Mouse (Mus musculus): Measurements from ENCODE around the gene Cs. TPM values are rescaled to one million over a fixed set of nuclear protein-coding genes. Genes with fewer than 3 reads are reported as not detected.
"Not testable (repeated sequence)": the region's sequence is repeated elsewhere in the genome, so short reads cannot be mapped to it uniquely, and the experiment has no call there.

Cs gene
- polyA plus RNA-seq, 1 experiment from 2014 or later = 271 TPM

DNA sequence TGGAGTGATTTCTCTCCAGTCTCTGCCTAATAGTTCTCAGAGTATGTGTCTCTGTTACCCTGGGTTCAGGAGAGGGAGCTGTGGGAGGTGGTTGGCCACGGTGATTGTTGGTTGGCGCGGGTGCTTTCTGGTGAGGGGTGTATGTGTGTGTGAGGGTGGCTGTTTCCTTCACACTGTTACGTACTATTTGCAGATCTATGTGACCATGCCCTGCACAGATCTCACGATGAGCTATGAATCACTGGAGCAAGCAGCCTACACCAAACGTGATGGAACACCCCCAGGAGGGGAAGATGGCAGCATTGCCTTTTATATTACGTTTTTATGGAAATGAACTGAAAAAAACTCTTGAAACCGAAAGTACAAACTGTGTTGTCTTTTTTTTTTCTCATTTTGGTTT lies 10.7 kb upstream of the Cs start:
- Histone ChIP-seq H3K4me1 (replicated peaks; ENCODE audit: control insufficient read depth, insufficient read depth, low read length) (peaks cover 15% of the 10 kb centered on the region), H3K36me3 (replicated peaks; ENCODE audit: control insufficient read depth, insufficient read depth) (peaks cover 42% of the 10 kb centered on the region), H3K4me3 (replicated peaks; ENCODE audit: low read length) (no peak overlapping the region), H3K4me2 (replicated peaks) (no peak overlapping the region), H3K9ac (no peak overlapping the region), H3K27me3 (ENCODE audit: control insufficient read depth, insufficient read depth, low read length) (no peaks in the 10 kb centered on the region), H3K27ac (no peak overlapping the region), H3K9me3 (ENCODE audit: control insufficient read depth, low read length) (no peaks in the 10 kb centered on the region)
- 95% methylated on average over 8 of the region's 8 CpGs for WGBS
- ATAC-seq (ENCODE audit: low FRiP score) (no peak), DNase-seq (ENCODE audit: low spot score) (no peak)

DNA sequence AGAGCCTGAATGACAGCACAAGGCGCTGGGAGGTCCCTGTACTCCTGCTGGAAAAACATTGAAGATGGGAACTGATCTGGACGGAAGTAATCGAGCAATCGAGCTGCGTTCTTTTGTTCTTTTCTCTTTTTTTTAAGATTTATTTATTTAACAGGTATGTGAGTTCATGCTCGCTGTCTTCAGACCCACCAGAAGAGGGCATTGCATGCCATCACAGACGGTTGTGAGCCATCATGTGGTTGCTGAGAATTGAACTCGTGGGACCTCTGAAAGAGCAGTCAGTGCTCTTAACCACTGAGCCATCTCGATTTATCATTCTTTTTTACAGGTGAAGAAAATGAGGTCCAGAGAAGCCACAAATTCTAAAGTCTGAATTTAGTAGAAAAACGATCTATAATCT lies 9.9 kb upstream of the Cs start:
- H3K36me3 ChIP-seq (replicated peaks; ENCODE audit: control insufficient read depth, insufficient read depth) = peaks cover 42% of the 10 kb centered on the region
- peaks cover 15% of the 10 kb centered on the region for H3K4me1 ChIP-seq (replicated peaks; ENCODE audit: control insufficient read depth, insufficient read depth, low read length)
- no peak overlapping the region for H3K4me3 ChIP-seq (replicated peaks; ENCODE audit: low read length)
- H3K9me3 ChIP-seq (ENCODE audit: control insufficient read depth, low read length) = no peaks in the 10 kb centered on the region
- no peak overlapping the region for H3K4me2 ChIP-seq (replicated peaks)
- no peak overlapping the region for H3K9ac ChIP-seq
- DNase-seq (ENCODE audit: low spot score) (no peak), ATAC-seq (ENCODE audit: low FRiP score) (no peak)
- no peaks in the 10 kb centered on the region for H3K27me3 ChIP-seq (ENCODE audit: control insufficient read depth, insufficient read depth, low read length)
- 90% methylated on average over 10 of the region's 10 CpGs for WGBS
- no peak overlapping the region for H3K27ac ChIP-seq

DNA sequence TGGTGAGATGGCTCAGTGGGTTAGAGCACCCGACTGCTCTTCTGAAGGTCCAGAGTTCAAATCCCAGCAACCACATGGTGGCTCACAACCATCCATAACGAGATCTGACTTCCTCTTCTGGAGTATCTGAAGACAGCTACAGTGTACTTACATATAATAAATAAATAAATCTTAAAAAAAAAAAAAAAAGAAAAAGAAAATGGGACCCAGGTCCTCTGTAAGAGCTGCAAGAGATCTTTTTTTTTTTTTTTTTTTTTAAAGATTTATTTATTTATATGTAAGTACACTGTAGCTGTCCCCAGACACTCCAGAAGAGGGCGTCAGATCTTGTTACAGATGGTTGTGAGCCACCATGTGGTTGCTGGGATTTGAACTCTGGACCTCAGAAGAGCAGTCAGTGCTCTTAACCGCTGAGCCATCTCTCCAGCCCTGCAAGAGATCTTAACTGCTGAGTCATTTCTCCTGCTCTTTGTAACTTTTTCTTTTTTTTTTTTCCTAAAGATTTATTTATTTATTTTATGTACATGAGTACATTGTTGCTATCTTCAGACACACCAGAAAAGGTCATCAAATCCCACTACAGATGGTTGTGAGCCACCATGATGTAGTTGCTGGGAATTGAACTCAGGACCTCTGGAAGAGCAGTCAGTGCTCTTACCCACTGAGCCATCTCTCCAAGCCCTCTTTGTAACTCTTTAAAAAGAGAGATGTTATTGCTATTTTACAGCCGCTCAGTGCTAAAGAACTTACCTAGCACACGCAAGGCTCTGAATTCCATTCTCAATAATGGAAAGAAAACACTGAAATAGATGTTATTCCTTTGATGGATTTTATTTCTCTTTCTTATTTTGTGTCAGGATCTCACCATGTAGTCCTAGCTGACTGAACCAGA lies 4.9 kb upstream of the Cs start:
- not testable (repeated sequence) for ATAC-seq (ENCODE audit: low FRiP score); H3K9me3 ChIP-seq (ENCODE audit: control insufficient read depth, low read length); H3K4me3 ChIP-seq (replicated peaks; ENCODE audit: low read length); H3K9ac ChIP-seq; H3K27me3 ChIP-seq (ENCODE audit: control insufficient read depth, insufficient read depth, low read length); H3K27ac ChIP-seq; H3K4me1 ChIP-seq (replicated peaks; ENCODE audit: control insufficient read depth, insufficient read depth, low read length); H3K4me2 ChIP-seq (replicated peaks); DNase-seq (ENCODE audit: low spot score)
- peaks cover 16% of the 10 kb centered on the region for H3K36me3 ChIP-seq (replicated peaks; ENCODE audit: control insufficient read depth, insufficient read depth)
- WGBS = 82% methylated on average over 5 of the region's 6 CpGs

DNA sequence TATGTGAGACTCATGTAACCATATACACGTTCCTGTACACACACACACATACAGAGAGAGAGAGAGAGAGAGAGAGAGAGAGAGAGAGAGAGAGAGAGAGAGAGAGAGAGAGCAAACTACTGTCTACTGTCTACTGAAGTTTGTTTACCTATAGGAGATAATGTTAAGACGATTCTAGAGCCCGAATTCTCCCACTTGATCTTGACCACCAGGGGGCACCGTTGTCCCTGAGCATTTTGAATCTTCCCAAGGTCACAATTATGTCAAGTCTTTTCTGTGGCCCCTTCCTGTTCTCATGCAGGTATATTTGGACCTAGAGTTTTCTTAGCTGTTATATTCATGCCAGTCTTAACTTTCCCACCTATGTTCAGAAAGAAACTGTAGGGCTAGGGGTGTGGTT lies 2.0 kb upstream of the Cs start:
- H3K4me1 ChIP-seq (replicated peaks; ENCODE audit: control insufficient read depth, insufficient read depth, low read length) = peaks cover 13% of the 10 kb centered on the region
- no peaks in the 10 kb centered on the region for H3K9me3 ChIP-seq (ENCODE audit: control insufficient read depth, low read length)
- no peak overlapping the region for H3K27ac ChIP-seq
- H3K4me3 ChIP-seq (replicated peaks; ENCODE audit: low read length) = no peak overlapping the region
- no peaks in the 10 kb centered on the region for H3K27me3 ChIP-seq (ENCODE audit: control insufficient read depth, insufficient read depth, low read length)
- H3K9ac ChIP-seq = no peak overlapping the region
- H3K4me2 ChIP-seq (replicated peaks) = no peak overlapping the region
- H3K36me3 ChIP-seq (replicated peaks; ENCODE audit: control insufficient read depth, insufficient read depth) = 0 out of 2 replicates have a peak, but pooled peaks cover 3% of the 10 kb centered on the region
- WGBS = 2% methylated on average over 4 of the region's 4 CpGs
- DNase-seq (ENCODE audit: low spot score) = peak; percentile 75
- no peak for ATAC-seq (ENCODE audit: low FRiP score)

DNA sequence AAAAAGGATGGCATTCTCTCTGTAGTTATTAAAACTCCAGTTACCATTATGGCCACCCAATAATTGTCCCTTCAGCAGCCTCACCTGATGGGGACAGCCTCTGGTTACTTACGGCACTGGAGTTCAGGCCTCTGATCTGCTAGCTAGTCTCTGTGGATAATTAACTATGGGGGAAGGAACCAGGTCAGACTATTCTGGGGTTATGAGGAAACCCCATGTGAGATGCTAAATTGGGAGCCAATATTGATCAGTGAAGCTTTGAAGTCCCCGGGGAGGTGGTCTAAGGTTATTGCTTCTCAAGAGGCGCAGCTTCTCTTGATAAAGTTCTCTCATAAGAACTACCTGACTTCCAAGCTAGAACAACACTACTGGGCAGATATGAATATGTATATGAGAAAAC lies 1.3 kb upstream of the Cs start:
- H3K27me3 ChIP-seq (ENCODE audit: control insufficient read depth, insufficient read depth, low read length) = no peaks in the 10 kb centered on the region
- H3K9me3 ChIP-seq (ENCODE audit: control insufficient read depth, low read length) = no peaks in the 10 kb centered on the region
- no peak overlapping the region for H3K27ac ChIP-seq
- H3K36me3 ChIP-seq (replicated peaks; ENCODE audit: control insufficient read depth, insufficient read depth) = 0 out of 2 replicates have a peak, but pooled peaks cover 3% of the 10 kb centered on the region
- H3K4me3 ChIP-seq (replicated peaks; ENCODE audit: low read length) = no peak overlapping the region
- 97% methylated on average over 3 of the region's 3 CpGs for WGBS
- no peak overlapping the region for H3K4me2 ChIP-seq (replicated peaks)
- DNase-seq (ENCODE audit: low spot score) (no peak), ATAC-seq (ENCODE audit: low FRiP score) (no peak)
- peaks cover 13% of the 10 kb centered on the region for H3K4me1 ChIP-seq (replicated peaks; ENCODE audit: control insufficient read depth, insufficient read depth, low read length)
- H3K9ac ChIP-seq = no peak overlapping the region

DNA sequence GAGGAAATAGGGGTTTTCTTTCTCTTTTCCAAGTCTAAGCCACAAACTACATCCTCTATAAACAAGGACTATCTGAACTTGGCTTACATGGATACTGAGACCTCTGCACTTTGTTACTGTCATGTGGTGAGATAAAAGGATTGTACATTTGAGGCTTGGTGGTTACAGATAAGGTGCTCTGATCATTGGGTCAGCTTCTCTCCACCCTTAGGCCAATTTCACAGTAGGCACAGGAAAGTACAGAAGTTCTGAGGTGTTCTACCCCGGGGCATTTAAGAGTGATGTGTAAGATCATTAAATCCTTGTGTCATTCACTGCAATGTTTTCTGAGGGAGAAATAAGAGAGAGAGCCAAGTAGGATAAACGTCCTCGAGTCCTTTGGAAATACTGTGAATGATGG lies 937 bp upstream of the Cs start:
- Histone ChIP-seq H3K27ac (no peak overlapping the region), H3K9me3 (ENCODE audit: control insufficient read depth, low read length) (no peaks in the 10 kb centered on the region), H3K4me3 (replicated peaks; ENCODE audit: low read length) (peak overlapping the region; percentile 74), H3K9ac (peak overlapping the region; percentile 52; the same call in 1 of the 2 replicates), H3K27me3 (ENCODE audit: control insufficient read depth, insufficient read depth, low read length) (no peaks in the 10 kb centered on the region), H3K4me2 (replicated peaks) (peak overlapping the region; percentile 57), H3K4me1 (replicated peaks; ENCODE audit: control insufficient read depth, insufficient read depth, low read length) (peaks cover 13% of the 10 kb centered on the region), H3K36me3 (replicated peaks; ENCODE audit: control insufficient read depth, insufficient read depth) (0 out of 2 replicates have a peak, but pooled peaks cover 3% of the 10 kb centered on the region)
- no peak for ATAC-seq (ENCODE audit: low FRiP score)
- DNase-seq (ENCODE audit: low spot score) = no peak
- WGBS = 84% methylated on average over 3 of the region's 3 CpGs

DNA sequence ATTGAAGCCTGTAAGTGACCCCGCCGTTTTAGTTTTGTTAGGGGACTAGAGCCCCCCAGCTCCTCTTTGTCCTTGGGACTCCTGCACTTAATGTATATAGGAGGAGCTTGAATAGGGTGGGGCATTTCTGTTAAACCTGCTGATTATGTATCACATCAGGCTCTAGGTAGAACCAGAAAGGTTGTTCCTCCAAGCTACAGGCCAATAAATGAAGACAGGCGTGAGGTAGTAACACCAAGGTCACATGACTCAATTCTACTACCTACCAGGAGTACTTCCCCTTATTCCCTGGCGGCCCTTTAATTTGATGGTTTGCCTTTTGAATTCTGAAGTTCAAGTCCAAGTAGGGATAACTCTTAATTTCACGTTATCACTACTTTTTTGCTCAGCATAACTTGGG lies 881 bp downstream of the Cs start:
- H3K27me3 ChIP-seq (ENCODE audit: control insufficient read depth, insufficient read depth, low read length) = no peaks in the 10 kb centered on the region
- H3K4me1 ChIP-seq (replicated peaks; ENCODE audit: control insufficient read depth, insufficient read depth, low read length) = peaks cover 13% of the 10 kb centered on the region
- no peak for DNase-seq (ENCODE audit: low spot score)
- no peaks in the 10 kb centered on the region for H3K9me3 ChIP-seq (ENCODE audit: control insufficient read depth, low read length)
- peak overlapping the region; percentile 63 for H3K4me2 ChIP-seq (replicated peaks)
- 26% methylated on average over 5 of the region's 5 CpGs for WGBS
- peak overlapping the region; percentile 87 for H3K27ac ChIP-seq
- peak overlapping the region; percentile 86 for H3K9ac ChIP-seq
- no peak for ATAC-seq (ENCODE audit: low FRiP score)
- 0 out of 2 replicates have a peak, but pooled peaks cover 3% of the 10 kb centered on the region for H3K36me3 ChIP-seq (replicated peaks; ENCODE audit: control insufficient read depth, insufficient read depth)
- peak overlapping the region; percentile 74 for H3K4me3 ChIP-seq (replicated peaks; ENCODE audit: low read length)

DNA sequence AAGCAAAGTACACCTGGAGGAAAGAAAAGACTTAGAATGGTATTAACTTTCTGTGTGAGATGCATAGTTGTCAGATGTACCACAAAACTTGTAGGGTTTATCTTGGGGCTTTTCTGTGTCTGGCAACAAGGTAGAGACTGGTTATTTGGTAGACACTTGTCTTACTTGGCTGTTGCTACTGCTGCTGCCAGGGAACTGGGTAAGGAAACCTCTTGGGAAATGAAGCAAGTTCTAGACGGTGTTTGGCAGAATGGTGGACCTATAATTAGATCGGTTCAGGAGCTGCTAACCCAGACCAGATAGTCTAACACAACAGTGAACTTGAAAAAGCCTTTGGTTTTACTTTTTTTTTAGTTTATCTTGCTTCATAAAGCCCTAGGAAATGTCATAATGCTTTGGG lies 1.4 kb downstream of the Cs start:
- Histone ChIP-seq H3K4me1 (replicated peaks; ENCODE audit: control insufficient read depth, insufficient read depth, low read length) (peaks cover 13% of the 10 kb centered on the region), H3K27ac (no peak overlapping the region), H3K9me3 (ENCODE audit: control insufficient read depth, low read length) (no peaks in the 10 kb centered on the region), H3K27me3 (ENCODE audit: control insufficient read depth, insufficient read depth, low read length) (no peaks in the 10 kb centered on the region), H3K4me2 (replicated peaks) (peak overlapping the region; percentile 63), H3K4me3 (replicated peaks; ENCODE audit: low read length) (peak overlapping the region; percentile 74), H3K36me3 (replicated peaks; ENCODE audit: control insufficient read depth, insufficient read depth) (0 out of 2 replicates have a peak, but pooled peaks cover 3% of the 10 kb centered on the region), H3K9ac (0 out of 2 replicates have a peak overlapping the region, but pooled peaks have one; percentile 86)
- no peak for DNase-seq (ENCODE audit: low spot score)
- 71% methylated on average over 2 of the region's 2 CpGs for WGBS
- ATAC-seq (ENCODE audit: low FRiP score) = no peak

DNA sequence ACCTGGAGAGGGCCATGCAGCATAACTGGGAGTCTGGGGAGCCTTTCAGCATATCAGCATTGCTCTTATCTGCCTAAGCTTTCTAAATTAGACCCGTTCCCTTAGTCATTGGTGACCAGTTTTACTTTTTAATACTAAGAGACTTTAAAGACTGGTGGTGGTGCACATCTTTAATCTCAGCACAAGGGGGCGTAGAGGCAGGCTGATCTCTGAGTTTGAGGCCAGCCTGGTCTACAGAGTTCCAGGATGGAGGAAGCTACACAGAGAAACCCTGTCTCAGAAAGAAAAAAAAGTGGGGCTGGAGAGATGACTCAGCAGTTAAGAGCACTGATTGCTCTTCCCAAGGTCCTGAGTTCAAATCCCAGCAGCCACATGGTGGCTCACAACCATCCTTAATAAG lies 2.7 kb downstream of the Cs start:
- Histone ChIP-seq H3K27ac (no peak overlapping the region), H3K9me3 (ENCODE audit: control insufficient read depth, low read length) (no peaks in the 10 kb centered on the region), H3K4me2 (replicated peaks) (no peak overlapping the region), H3K27me3 (ENCODE audit: control insufficient read depth, insufficient read depth, low read length) (no peaks in the 10 kb centered on the region), H3K4me1 (replicated peaks; ENCODE audit: control insufficient read depth, insufficient read depth, low read length) (peaks cover 16% of the 10 kb centered on the region), H3K36me3 (replicated peaks; ENCODE audit: control insufficient read depth, insufficient read depth) (0 out of 2 replicates have a peak, but pooled peaks cover 3% of the 10 kb centered on the region), H3K9ac (no peak overlapping the region), H3K4me3 (replicated peaks; ENCODE audit: low read length) (no peak overlapping the region)
- DNase-seq (ENCODE audit: low spot score) (no peak), ATAC-seq (ENCODE audit: low FRiP score) (no peak)
- WGBS = 83% methylated on average over 2 of the region's 2 CpGs
